Mouse (Mus musculus) mature B cell (primary cell): Measurements from ENCODE around the gene Msx1.
"Not testable (repeated sequence)": the region's sequence is repeated elsewhere in the genome, so short reads cannot be mapped to it uniquely, and the experiment has no call there.

ENCODE experiments used
- in situ Hi-C: fragments of 300-500 bp; cut with MboI; formaldehyde crosslinking; loops from 2 replicates; pipeline ENCODE4 v1.14.3; 2019

Gene Msx1

GRCm38 (mm10) chr5:37824461-37824795, at the start of gene Msx1:
Gene Msx1 (minus strand): TSS chr5:37824583.
- in situ Hi-C loops = no loop called here

GRCm38 (mm10) chr5:37865471-37865870, 41.1 kb upstream of the Msx1 start:
- in situ Hi-C loops = no loop called here

GRCm38 (mm10) chr5:37864309-37864708, 39.9 kb upstream of the Msx1 start:
- in situ Hi-C loops = no loop called here

- in situ Hi-C loops = no loop called here
Observed at GRCm38 (mm10) chr5:37860846-37861245, 36.5 kb upstream of the Msx1 start.

GRCm38 (mm10) chr5:37860151-37860721, 35.9 kb upstream of the Msx1 start:
- in situ Hi-C loops = no loop called here

GRCm38 (mm10) chr5:37857763-37858545, 33.6 kb upstream of the Msx1 start:
- in situ Hi-C loops = no loop called here

- in situ Hi-C loops = no loop called here
Observed at GRCm38 (mm10) chr5:37856057-37856456, 31.7 kb upstream of the Msx1 start.

- in situ Hi-C loops = no loop called here
Observed at GRCm38 (mm10) chr5:37854233-37854632, 29.9 kb upstream of the Msx1 start.

GRCm38 (mm10) chr5:37851305-37851982, 27.1 kb upstream of the Msx1 start:
- in situ Hi-C loops = no loop called here

- in situ Hi-C loops = no loop called here
Observed at GRCm38 (mm10) chr5:37848991-37849719, 24.8 kb upstream of the Msx1 start.

GRCm38 (mm10) chr5:37836267-37836646, 11.9 kb upstream of the Msx1 start:
- in situ Hi-C loops = no loop called here

- in situ Hi-C loops = no loop called here
Observed at GRCm38 (mm10) chr5:37835590-37836266, 11.3 kb upstream of the Msx1 start.

GRCm38 (mm10) chr5:37832766-37833165, 8.4 kb upstream of the Msx1 start:
- in situ Hi-C loops = no loop called here

GRCm38 (mm10) chr5:37832031-37832430, 7.6 kb upstream of the Msx1 start:
- in situ Hi-C loops = no loop called here

GRCm38 (mm10) chr5:37830436-37830835, 6.1 kb upstream of the Msx1 start:
- in situ Hi-C loops = not testable (repeated sequence)

GRCm38 (mm10) chr5:37829926-37830325, 5.5 kb upstream of the Msx1 start:
- in situ Hi-C loops = no loop called here

- in situ Hi-C loops = no loop called here
Observed at GRCm38 (mm10) chr5:37829296-37829670, 4.9 kb upstream of the Msx1 start.

- in situ Hi-C loops = no loop called here
Observed at GRCm38 (mm10) chr5:37828591-37829295, 4.4 kb upstream of the Msx1 start.

GRCm38 (mm10) chr5:37828001-37828400, 3.6 kb upstream of the Msx1 start:
- in situ Hi-C loops = no loop called here

- in situ Hi-C loops = no loop called here
Observed at GRCm38 (mm10) chr5:37827626-37827950, 3.2 kb upstream of the Msx1 start.
